Mouse (Mus musculus) spleen, adult 2 months (tissue): Measurements from ENCODE around the gene Chaf1a.

Experiments used
- CTCF ChIP-seq: fragments of 200-500 bp; IDR thresholded peaks from 2 replicates; pipeline ENCODE4 v1.5.1; 2011; ENCODE audit warnings: mild to moderate bottlenecking, inconsistent platforms; ENCODE audit not compliant: insufficient read depth, insufficient read length, insufficient replicate concordance; ENCODE audit errors: extremely low read depth
- POLR2A ChIP-seq: fragments of 200-500 bp; IDR thresholded peaks from 2 replicates; pipeline ENCODE4 v1.6.1; 2011; ENCODE audit warnings: low read depth, low read length, inconsistent platforms

- TF ChIP-seq CTCF, result no peak
- no peak for TF ChIP-seq POLR2A
Measured at GRCm38 (mm10) chr17:56008356-56009087, 31.7 kb upstream of the Chaf1a start.
